Mouse (Mus musculus) thymus, postnatal 36 days (tissue): ENCODE results near the gene Il2rg.
A peak's percentile ranks its signal among the peaks of the same experiment; 100 is the strongest.

ENCODE experiments used
- DNase-seq, 2 experiments: peaks; one replicate each; pipeline ENCODE4 v3.0.0; 2022; ENCODE audit warnings: mixed read lengths in 2 of 2

Il2rg gene

DNA sequence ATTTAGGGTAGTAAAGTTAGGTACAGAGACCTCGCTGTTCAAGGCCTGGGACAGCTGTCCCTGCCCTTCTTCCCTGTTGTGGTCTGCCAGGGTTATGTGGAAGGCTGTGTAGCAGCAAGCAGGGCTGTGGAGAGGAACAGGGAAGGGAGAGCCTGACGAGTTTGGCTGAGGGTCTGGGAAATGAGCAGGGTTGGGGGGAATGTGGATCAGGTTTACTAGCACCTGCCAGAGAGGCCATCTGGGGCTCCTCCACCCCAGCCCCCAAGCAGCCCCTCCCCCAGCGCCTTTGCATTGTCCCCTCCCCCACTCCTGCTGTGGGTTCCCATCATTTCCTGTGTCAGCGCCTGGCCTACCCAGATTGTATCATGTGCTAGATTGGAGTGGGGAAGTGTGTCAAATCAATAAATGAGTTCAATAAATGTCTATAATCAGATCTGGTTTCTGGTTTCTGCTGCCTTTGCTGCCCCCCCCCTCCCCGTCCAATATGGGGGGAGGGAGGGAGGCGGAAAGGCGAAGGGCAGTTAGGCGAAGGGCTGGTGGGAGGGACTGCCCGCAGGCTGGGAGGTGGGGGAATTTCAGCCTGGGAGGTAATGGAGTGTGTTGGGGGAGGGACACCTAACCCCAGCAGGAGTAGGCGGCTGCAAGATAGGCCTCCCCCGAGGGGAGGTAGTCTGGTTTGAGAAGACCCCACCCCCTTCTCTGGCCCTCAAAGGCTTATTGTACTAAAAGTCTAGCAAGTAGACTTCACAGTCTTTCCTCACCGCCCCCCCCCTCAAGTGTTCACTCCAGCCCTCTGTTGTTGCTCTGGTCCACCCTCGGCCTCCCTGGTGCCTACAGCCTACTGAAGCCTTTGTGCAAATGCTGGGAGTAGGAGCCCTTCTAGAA lies 7.4 kb downstream of the Il2rg start:
- DNase-seq = peak; percentile 54 to 65

DNA sequence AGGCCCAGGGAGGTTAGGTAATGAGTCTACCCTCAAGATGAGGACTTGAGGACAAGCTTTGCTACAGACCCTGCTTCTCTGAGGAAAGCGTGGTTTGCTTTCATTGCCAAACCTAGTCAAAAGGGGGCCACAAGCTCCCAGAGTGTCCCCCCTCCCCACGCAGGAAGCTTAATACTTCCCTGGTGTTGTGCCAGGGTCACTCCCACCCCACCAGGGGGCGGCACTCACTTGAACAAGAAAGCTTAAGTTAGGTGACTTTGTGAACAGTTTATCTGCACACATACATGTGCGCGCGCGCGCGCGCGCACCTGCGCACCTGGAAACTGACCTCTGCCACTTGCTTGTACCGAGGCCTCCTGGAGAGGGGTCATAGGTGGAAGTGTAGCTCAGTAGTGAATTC lies 11.5 kb downstream of the Il2rg start:
- DNase-seq = peak; percentile 64 to 73

DNA sequence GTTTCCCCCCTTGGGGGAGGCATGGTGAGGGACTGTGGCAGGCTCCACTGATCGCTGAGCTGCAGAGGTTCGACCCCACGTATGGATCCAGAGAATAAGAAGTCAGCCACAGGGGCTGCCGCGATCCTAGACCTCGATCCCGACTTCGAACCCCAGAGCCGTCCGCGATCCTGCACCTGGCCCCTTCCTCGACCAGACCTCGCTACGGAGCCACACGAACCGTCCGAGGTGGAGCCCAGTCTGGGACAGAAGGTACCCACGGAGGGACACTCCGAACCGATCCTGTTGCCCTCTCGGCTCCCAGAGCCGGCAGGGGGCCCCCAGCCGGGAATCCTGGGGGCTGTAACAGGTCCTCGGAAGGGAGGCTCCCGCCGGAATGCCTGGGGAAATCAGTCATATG lies 13.3 kb downstream of the Il2rg start:
- no peak for DNase-seq

DNA sequence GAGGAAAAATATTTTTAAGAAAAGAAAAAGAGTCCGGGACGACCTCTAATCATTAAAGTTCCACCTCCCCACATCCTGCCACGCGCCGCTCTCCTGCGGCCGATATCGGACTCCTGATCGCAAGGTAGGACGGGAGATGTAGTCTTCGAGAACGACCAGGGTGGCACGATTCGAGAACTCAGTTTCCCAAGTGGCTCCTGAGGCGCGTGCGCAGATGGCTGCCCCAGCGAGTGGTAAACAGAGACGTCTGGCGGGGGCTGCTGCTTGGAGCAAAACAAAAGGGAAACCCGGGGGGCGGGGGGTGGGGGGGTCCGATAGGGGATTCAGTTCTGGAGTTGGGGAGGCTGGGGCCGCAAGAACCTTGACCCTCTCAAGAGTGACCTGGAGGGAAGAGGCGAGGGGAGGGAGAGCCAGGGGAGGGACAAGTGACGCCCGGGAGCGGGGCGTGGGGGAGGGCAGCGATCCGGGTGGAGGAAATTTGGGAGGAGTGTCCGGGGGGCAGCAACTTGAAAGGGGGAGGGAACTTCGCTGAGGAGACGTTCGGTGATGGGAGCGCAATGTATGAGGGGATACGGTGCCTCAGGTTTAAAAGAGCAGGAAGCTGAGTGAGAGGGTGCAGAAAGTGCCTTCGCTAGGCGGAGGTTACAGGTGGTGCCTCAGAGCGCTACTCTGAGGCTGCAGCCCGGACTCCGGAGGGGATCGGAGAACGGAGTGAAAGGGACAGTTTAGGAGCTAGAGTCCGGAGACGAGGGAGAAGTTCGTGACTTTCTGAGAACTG lies 13.9 kb downstream of the Il2rg start, which contains the start of gene Foxo4:
Gene Foxo4, plus strand, starts transcription at position 577 of the 778 bp plus-strand sequence.
- peak; percentile 84 to 92 for DNase-seq

DNA sequence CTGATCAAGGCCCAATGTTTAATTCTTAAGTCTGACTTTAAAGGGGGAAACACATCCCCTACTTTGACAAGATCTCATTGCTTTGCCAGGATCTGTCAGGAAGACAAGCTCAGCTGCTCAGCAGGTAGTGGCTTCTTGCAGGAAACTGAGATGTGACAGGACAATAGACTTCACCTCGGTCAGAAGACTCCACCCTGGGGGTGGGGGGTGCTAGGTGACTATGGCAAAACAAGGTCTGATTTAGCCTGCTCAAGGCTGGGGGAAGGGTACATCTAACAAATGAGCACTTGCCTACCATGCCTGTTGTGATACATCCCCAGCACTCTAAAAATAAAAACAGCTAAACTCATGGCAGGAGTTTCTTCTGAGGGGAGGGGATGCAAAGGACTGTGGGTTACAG lies 23.0 kb downstream of the Il2rg start:
- DNase-seq = no peak

DNA sequence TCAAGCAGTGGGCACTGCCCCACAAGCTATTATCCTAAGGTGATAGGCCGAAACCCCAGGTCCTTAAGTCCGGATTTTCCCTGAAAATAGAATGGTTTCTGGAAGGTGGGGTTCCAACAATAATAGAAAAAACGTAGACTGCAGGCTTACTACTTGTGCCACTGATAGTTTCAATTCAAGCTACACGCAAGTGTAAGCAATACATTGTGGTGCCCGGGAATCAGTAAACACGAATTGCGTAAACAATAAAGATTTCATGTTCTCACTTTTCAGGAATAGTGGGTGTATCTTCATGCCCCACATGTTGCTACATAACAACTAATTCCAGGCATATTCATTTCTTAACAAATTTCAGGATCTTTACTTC lies 45.3 kb downstream of the Il2rg start:
- DNase-seq = no peak

DNA sequence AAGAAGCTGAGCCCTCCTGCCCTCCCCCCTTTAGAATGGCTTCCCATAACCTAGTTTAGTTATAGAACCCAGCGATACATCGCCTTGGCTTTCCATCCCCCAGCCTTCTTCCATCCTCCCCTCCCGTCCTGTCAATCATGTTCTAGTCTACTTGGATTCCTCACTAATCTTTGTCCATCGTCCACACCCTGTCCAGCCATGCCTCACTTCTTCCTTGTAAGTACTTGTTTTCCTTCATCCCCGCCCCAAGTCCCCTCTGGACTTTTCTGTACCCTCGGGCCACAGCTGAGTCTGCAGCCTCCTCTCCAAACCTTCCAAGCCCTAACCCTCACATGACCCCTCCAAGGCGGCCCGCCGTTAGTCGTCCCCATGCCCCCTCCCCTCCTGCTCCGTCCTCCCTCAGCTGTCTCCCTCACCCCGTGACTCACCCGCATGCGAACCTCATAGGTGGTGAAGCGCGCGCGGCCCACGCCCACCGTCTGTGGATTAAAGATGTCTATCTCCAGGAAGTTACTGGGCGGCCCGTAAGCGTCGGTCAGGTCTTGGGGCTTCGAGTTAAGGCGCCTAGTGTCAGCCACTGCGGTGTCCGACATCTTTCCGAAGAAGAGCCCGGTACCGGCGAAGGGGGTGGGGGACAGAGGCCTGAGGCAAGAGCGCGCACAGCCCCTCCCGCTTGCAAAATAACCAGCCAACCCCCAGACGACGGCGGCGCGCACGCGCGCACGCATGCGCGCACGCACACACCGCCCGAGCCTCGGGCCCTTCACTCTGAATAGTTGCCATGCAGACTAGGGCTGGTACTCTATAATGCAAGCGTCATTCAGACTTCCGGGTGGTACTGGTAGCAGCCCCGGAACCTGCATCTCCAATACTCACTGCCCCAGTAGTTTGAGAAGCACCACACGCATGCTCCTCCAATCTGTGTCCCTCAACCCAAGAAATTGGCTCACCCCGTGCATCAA lies 45.9 kb downstream of the Il2rg start, which contains the start of gene Snx12:
Gene Snx12, minus strand, starts transcription at position 730 of the 962 bp plus-strand sequence.
- peak; percentile 85 to 87 for DNase-seq
